Mouse (Mus musculus): Measurements from ENCODE around the gene Supt20. TPM values are rescaled to one million over a fixed set of nuclear protein-coding genes. Genes with fewer than 3 reads are reported as not detected.
A peak's percentile ranks its signal among the peaks of the same experiment; 100 is the strongest.

Supt20 gene
- polyA plus RNA-seq, 1 experiment from 2014 or later = 104 TPM

DNA sequence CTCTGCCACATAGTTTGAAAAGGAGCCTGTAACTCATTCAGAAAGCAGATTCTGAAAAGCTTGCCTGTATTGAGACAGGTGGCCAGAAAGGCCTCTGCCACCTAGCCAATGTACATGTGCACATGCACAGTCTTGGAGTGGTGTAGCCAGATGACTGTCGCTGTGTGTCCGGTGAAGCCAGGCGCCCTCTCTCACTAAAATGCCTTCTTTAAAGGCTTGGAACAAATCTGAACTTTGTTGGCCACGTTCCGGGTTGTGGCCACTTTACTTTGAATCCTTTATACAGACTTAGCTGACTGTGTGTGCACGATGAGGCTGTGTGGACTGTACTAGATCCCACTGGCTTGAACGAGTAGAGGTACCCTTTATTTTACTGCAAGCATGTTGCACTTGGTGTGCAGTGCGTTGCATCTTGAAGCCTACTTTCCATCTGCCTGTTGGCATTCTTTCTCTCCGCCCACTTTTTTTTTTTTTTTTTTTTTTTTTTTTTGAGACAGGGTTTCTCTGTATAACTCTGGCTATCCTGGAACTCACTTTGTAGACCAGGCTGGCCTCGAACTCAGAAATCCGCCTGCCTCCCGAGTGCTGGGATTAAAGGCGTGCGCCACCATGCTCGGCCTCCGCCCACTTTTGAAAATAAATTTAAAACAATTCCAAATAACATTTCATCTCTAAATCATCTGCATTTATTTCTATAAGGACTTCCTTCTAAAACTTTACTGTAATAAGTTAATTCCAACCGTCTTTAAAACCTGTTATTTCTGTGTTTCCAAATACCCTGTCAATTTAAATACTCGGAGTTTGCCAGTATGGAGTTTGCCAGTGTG is 43.7 kb downstream of the Supt20 start:
- H3K9me3 ChIP-seq = no peaks in the 10 kb centered on the region
- WGBS = 59% methylated on average over 18 of the region's 18 CpGs
- peak overlapping the region; percentile 85 for H3K4me2 ChIP-seq (replicated peaks)
- H3K27me3 ChIP-seq (replicated peaks) = no peaks in the 10 kb centered on the region
- no peak overlapping the region for H3K27ac ChIP-seq
- peak overlapping the region; percentile 86 for H3K9ac ChIP-seq
- peaks cover 29% of the 10 kb centered on the region for H3K36me3 ChIP-seq
- 0 out of 2 replicates have a peak, but pooled peaks have one; percentile 14 for ATAC-seq (ENCODE audit: low FRiP score, low read depth)
- H3K4me3 ChIP-seq = peak overlapping the region; percentile 88
- H3K4me1 ChIP-seq = peaks cover 13% of the 10 kb centered on the region

DNA sequence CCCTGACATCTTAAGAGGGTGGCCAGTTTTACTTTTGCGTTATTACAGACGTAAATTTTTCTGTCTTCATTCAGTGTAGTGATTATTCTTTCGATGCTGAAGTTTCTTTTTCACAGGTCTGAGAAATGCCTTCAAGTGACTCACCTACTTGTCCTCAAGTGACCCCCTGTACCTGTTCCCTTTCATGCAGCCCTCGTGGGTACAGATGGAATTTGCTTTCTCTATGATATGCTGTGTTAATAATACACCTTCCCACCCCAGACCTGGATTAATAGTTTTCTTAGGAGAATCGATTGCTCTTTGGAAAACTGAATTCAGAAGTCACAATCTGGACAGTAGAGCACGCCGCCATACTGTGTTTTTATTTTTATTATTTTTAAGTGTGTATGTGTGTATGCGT is 44.7 kb downstream of the Supt20 start:
- no peaks in the 10 kb centered on the region for H3K27me3 ChIP-seq (replicated peaks)
- H3K9ac ChIP-seq = no peak overlapping the region
- no peak overlapping the region for H3K4me2 ChIP-seq (replicated peaks)
- WGBS = 95% methylated on average over 8 of the region's 8 CpGs
- ATAC-seq (ENCODE audit: low FRiP score, low read depth) = no peak
- no peak overlapping the region for H3K4me3 ChIP-seq
- H3K27ac ChIP-seq = no peak overlapping the region
- H3K36me3 ChIP-seq = peaks cover 33% of the 10 kb centered on the region
- H3K4me1 ChIP-seq = peaks cover 13% of the 10 kb centered on the region
- H3K9me3 ChIP-seq = no peaks in the 10 kb centered on the region; the same call in 1 of the 2 replicates

DNA sequence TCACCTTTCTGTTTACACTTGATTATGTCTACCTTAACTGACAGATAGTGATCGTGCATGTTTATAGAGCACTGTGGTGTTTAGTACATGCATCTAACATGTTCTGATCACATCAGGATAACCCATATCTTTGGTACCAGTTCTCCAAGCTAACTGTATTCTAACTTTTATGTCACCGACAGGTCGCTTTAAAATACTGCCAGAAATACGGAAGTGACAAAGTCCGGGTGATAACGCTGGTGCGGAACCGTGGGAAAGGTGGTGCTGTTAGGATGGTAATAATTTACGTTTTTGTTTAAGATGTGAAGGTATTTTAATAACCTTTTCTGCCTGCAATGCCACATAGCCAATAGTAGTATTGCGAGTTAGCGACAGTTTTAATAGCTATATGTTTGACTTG is 49.4 kb downstream of the Supt20 start:
- ATAC-seq (ENCODE audit: low FRiP score, low read depth) = no peak
- no peak overlapping the region for H3K9ac ChIP-seq
- 96% methylated on average over 11 of the region's 11 CpGs for WGBS
- no peak overlapping the region for H3K27ac ChIP-seq
- no peaks in the 10 kb centered on the region; the same call in 1 of the 2 replicates for H3K9me3 ChIP-seq
- H3K4me3 ChIP-seq = no peak overlapping the region
- no peaks in the 10 kb centered on the region for H3K27me3 ChIP-seq (replicated peaks)
- H3K4me2 ChIP-seq (replicated peaks) = no peak overlapping the region
- H3K36me3 ChIP-seq = peaks cover 77% of the 10 kb centered on the region
- H3K4me1 ChIP-seq = no peaks in the 10 kb centered on the region

DNA sequence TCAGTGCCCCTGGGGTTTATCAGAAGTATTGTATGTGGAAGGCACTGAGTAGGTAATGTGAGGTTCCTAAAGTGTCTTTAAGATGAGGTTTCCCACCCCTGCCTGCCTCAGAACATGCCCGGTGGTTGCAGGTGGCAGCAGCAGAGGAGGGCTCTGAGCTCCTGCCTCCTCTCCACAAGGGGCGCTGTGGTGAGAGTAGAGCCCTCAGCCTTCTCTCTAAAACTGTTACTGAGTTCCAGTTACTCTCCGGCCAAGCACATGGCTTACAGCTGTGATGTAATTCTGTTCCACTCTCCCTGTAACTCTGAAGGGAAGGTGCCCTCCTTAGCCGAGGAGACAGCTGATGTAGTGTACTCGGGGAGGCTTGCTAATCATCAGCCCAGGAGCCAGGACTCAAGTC is 53.2 kb downstream of the Supt20 start:
- WGBS = 56% methylated on average over 5 of the region's 5 CpGs
- no peaks in the 10 kb centered on the region for H3K4me1 ChIP-seq
- H3K4me3 ChIP-seq = no peak overlapping the region
- no peaks in the 10 kb centered on the region for H3K27me3 ChIP-seq (replicated peaks)
- H3K9ac ChIP-seq = no peak overlapping the region
- no peak overlapping the region for H3K4me2 ChIP-seq (replicated peaks)
- ATAC-seq (ENCODE audit: low FRiP score, low read depth) = no peak
- H3K36me3 ChIP-seq = peaks cover 97% of the 10 kb centered on the region
- H3K9me3 ChIP-seq = no peaks in the 10 kb centered on the region; the same call in 1 of the 2 replicates
- no peak overlapping the region for H3K27ac ChIP-seq

DNA sequence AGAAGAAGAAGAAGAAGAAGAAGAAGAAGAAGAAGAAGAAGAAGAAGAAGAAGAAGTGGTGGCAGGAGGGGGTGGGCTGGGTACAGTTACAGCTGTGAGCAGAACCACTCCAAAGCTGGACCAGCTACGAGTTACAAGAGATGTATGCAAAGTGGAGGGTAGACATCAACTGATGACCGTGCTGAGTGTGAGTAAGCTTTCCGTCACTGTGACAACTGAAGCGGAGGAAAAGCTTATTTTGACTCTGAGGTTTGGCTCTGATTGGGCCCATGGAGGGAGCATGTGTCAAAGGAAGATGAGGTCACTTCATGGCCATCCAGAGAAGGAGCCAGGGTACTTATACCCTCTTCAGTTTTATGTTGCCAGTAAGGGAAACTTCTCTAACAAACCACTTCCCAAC is 60.8 kb downstream of the Supt20 start:
- H3K27me3 ChIP-seq (replicated peaks) = peaks cover 17% of the 10 kb centered on the region
- H3K36me3 ChIP-seq = peaks cover 36% of the 10 kb centered on the region
- H3K9ac ChIP-seq = no peak overlapping the region
- H3K4me1 ChIP-seq = peaks cover 13% of the 10 kb centered on the region
- ATAC-seq (ENCODE audit: low FRiP score, low read depth) = no peak
- H3K9me3 ChIP-seq = no peaks in the 10 kb centered on the region
- whole genome bisulfite sequencing = 82% methylated on average over 4 of the region's 4 CpGs
- H3K27ac ChIP-seq = no peak overlapping the region
- H3K4me3 ChIP-seq = no peak overlapping the region
- no peak overlapping the region for H3K4me2 ChIP-seq (replicated peaks)

DNA sequence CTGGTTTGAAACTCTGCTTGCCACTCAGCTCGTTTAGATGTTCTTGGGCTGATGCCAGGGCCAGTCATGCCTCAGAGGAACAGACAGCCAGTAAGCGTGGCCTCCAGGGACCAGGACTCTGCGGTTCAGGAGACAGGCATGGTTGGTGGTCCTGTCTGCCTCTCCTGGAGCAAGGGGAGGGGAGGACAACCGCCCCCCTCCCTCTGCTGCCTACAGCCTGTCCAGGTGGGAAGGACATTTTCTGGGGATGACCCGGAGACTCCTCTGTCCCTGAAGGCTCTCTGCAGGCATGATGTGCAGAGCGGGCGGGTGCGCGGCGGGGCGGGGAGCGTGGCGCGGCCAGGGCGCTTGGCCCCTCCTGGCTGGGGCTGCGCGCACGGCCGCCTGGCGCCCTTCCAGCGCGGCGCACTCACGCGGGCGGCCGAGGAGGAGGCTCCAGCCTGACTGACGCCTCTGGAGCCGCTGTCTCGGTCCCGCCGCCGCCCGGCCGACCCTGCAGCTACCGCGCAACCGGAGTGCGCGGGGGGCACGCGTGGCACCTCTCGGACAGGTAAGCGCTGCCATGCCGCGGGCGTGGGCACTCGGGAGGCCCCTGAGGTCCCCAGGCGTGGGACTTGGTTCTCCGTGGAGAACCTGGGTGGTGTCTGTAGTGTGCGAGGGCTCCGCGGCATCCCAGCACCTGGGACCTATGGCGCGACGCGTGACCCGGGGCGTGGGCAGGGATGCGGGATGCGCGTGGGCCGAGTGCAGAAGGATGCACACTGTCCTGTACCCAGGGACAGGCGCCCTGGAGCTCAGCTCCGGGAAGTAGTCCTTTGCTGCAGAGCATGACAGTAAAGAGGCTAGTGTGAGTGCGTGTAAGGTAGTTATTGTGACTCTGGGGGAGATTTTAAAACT is 62.8 kb downstream of the Supt20 start, which contains the start of gene Smad9:
Smad9 (plus strand) TSS at position 438 of the 897 bp plus-strand sequence.
- under 1% methylated on average over 66 of the region's 66 CpGs for WGBS
- Histone ChIP-seq H3K9ac (peak within 1 kb of the TSS; percentile 61), H3K4me2 (replicated peaks) (peak within 1 kb of the TSS; percentile 100), H3K4me1 (peaks cover 13% of the 10 kb centered on the region), H3K9me3 (no peaks in the 10 kb centered on the region), H3K4me3 (peak within 1 kb of the TSS; percentile 58), H3K27ac (no peak within 1 kb of the TSS), H3K27me3 (replicated peaks) (peaks cover 17% of the 10 kb centered on the region), H3K36me3 (peaks cover 16% of the 10 kb centered on the region)
- peak; percentile 76 for ATAC-seq (ENCODE audit: low FRiP score, low read depth)

DNA sequence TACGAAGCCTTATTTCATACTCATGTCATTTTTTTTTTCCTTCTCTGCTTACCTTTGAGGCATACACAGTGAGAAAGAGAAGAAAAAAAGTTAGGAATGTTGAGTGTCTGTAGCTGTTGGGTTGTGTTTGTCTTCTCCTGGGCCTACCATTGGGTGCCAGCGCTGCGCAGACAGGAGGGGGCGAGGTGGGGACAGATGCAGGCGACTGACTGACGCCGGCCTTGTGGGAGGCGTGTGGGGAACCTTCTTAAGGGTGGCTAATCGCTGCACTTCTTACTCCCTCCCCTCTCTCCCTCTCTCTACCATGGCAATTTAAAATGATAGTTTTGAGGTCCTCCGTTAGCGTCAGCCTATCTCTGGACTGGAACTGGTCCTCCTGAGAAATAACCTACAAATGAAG is 63.5 kb downstream of the Supt20 start:
- WGBS = 2% methylated on average over 11 of the region's 11 CpGs
- peaks cover 9% of the 10 kb centered on the region for H3K36me3 ChIP-seq
- H3K4me3 ChIP-seq = peak overlapping the region; percentile 58
- H3K9me3 ChIP-seq = no peaks in the 10 kb centered on the region
- ATAC-seq (ENCODE audit: low FRiP score, low read depth) = peak; percentile 45; the same call in 1 of the 2 replicates
- H3K27ac ChIP-seq = no peak overlapping the region
- H3K27me3 ChIP-seq (replicated peaks) = peaks cover 17% of the 10 kb centered on the region
- peak overlapping the region; percentile 100 for H3K4me2 ChIP-seq (replicated peaks)
- peak overlapping the region; percentile 61 for H3K9ac ChIP-seq
- peaks cover 13% of the 10 kb centered on the region for H3K4me1 ChIP-seq

DNA sequence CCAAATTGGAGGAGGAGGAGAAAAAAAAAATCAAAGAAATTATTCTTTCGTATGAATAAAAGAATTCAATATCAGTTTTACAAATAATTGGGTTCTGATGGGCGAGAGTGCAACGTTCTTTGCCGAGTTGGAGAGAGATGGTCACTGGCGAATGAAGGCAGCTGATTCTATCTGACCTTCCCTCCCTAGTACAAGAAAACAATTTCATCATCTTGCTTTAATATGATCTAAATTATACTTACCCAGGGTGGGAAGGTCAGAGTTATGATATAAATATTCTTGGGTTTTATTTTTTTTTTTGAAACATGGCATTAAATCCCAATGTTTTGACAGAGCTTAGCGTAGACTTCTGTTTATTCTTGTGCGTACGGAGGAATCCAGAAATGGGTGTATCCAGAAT is 64.8 kb downstream of the Supt20 start:
- no peak for ATAC-seq (ENCODE audit: low FRiP score, low read depth)
- 92% methylated on average over 8 of the region's 8 CpGs for WGBS
- Histone ChIP-seq H3K4me1 (peaks cover 13% of the 10 kb centered on the region), H3K9ac (no peak overlapping the region), H3K4me3 (no peak overlapping the region), H3K36me3 (no peaks in the 10 kb centered on the region), H3K27ac (no peak overlapping the region), H3K9me3 (no peaks in the 10 kb centered on the region), H3K4me2 (replicated peaks) (no peak overlapping the region), H3K27me3 (replicated peaks) (peaks cover 17% of the 10 kb centered on the region)

DNA sequence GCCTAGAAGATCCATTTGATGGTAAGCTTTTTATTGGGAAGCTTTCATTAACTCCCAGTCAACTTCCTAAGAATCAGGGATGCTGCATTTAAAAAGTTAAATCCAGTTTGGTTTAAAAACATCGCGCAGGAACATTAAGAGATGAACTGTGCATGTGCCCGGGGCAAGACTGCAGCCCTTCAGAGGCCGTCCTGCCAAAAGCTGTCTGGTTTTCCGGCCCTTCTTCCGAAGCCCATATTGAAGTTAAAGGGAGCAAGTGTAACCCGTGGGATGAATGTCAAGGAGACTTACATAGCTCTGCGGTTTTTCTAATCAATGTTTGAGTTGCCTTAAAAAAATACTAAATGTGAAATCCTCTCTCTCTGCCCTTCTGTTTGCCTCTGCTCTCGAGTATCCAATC is 66.6 kb downstream of the Supt20 start:
- Histone ChIP-seq H3K4me1 (peaks cover 13% of the 10 kb centered on the region), H3K27ac (no peak overlapping the region), H3K9ac (no peak overlapping the region), H3K4me2 (replicated peaks) (no peak overlapping the region), H3K9me3 (no peaks in the 10 kb centered on the region), H3K27me3 (replicated peaks) (peaks cover 16% of the 10 kb centered on the region), H3K36me3 (no peaks in the 10 kb centered on the region), H3K4me3 (no peak overlapping the region)
- WGBS = 87% methylated on average over 9 of the region's 9 CpGs
- ATAC-seq (ENCODE audit: low FRiP score, low read depth) = no peak

DNA sequence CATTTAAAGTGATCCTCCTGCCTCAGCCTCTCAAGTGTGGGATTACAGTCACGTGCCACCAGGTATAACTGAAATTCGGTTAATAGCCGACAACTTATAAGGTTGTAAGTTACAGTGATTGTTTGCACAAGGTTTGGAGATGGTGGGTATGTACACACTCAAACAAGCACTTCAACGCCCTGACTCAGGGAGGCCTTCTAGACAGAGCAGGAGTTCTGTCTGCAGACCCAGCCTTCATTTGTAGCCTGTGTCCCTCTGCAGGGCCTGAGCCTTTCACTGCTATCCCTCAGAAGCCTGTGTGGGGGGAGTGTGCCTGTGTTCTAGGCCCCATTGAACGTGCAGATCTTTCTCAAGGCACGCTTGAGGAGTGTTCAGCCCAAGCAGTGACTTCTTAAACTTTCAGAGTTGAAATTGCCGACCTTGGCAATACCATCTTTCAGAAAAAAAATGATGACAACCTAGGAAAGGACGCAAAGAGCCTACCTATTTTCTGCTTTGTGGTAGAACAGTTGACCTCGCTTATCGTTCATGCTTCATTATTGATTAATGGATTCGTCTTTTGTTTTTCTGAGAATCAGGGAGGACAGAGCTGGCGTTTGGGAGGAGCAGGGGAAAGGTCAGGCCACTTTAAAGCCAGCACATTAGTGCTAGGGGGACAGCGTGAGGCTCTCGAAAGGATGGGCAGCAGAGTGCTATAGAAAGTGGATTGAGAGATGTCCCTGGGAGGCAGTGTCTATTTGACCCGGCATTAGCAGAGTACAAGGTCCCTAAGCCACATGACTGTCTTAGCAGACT is 67.9 kb downstream of the Supt20 start:
- no peak overlapping the region for H3K27ac ChIP-seq
- ATAC-seq (ENCODE audit: low FRiP score, low read depth) = no peak
- WGBS = 57% methylated on average over 15 of the region's 15 CpGs
- H3K27me3 ChIP-seq (replicated peaks) = peaks cover 7% of the 10 kb centered on the region; the same call in 1 of the 2 replicates
- H3K4me1 ChIP-seq = peaks cover 8% of the 10 kb centered on the region
- no peaks in the 10 kb centered on the region for H3K9me3 ChIP-seq
- no peak overlapping the region for H3K9ac ChIP-seq
- H3K4me2 ChIP-seq (replicated peaks) = no peak overlapping the region
- H3K36me3 ChIP-seq = no peaks in the 10 kb centered on the region
- no peak overlapping the region for H3K4me3 ChIP-seq

DNA sequence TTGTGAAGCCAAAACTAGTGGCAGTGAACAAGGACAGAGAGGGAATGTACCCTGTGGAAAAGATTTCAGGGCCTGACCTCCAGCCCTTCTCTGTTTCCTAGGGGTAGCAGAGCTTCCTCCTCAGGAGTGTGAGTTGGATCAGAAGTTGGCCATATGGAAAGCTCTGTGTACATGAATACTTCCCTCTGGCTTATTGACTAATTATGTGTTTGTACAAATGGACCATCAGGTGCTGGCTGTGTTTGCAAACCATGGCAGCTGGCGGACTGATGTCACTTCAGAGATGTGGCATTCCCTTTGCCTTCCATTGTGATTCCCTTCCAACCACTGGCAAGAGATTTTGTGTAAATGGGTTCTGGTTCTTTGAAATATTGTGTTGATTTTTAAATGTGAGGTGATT is 68.7 kb downstream of the Supt20 start:
- Histone ChIP-seq H3K4me2 (replicated peaks) (no peak overlapping the region), H3K36me3 (no peaks in the 10 kb centered on the region), H3K27me3 (replicated peaks) (no peaks in the 10 kb centered on the region), H3K9me3 (no peaks in the 10 kb centered on the region), H3K4me1 (peaks cover under 1% of the 10 kb centered on the region), H3K4me3 (no peak overlapping the region), H3K27ac (no peak overlapping the region), H3K9ac (no peak overlapping the region)
- 89% methylated on average over 1 of the region's 1 CpGs for WGBS
- ATAC-seq (ENCODE audit: low FRiP score, low read depth) = no peak

Measured in neural tube, embryonic 12.5 days (tissue).